Mouse (Mus musculus) thymus, adult 2 months (tissue): ENCODE measurements around the gene Syt13.

Experiments used
- CTCF ChIP-seq: fragments of 200-500 bp; IDR thresholded peaks from 2 replicates; pipeline ENCODE4 v1.5.1; 2012; ENCODE audit warnings: mild to moderate bottlenecking, control low read depth, low read length, moderate library complexity, borderline replicate concordance; ENCODE audit not compliant: control insufficient read depth, poor library complexity, insufficient read depth; ENCODE audit errors: extremely low read depth
- POLR2A ChIP-seq: fragments of 200-500 bp; IDR thresholded peaks from 2 replicates; pipeline ENCODE4 v1.6.1; 2012; ENCODE audit warnings: mild to moderate bottlenecking, low read length, control low read depth, moderate library complexity; ENCODE audit not compliant: control insufficient read depth, poor library complexity, insufficient read depth; ENCODE audit errors: extremely low read depth

GRCm38 (mm10) chr2:92949518-92949917, 34.6 kb downstream of the Syt13 start:
- TF ChIP-seq POLR2A (no peak), CTCF (no peak)
